Mouse (Mus musculus): ENCODE measurements around the gene Ugt1a9. TPM values are rescaled to one million over a fixed set of nuclear protein-coding genes. Genes with fewer than 3 reads are reported as not detected.
"Not testable (repeated sequence)": the region's sequence is repeated elsewhere in the genome, so short reads cannot be mapped to it uniquely, and the experiment has no call there.

Gene Ugt1a9
- polyA plus RNA-seq, 1 experiment from 2014 or later = 0.14 TPM

- no peak overlapping the region for H3K4me3 ChIP-seq
- H3K27ac ChIP-seq = no peak overlapping the region
- H3K9ac ChIP-seq = no peak overlapping the region
- H3K36me3 ChIP-seq = no peaks in the 10 kb centered on the region
- peaks cover 50% of the 10 kb centered on the region for H3K9me3 ChIP-seq (replicated peaks)
- WGBS (ENCODE audit: insufficient replicate concordance) = 47% methylated on average over 2 of the region's 2 CpGs
- no peaks in the 10 kb centered on the region for H3K27me3 ChIP-seq (replicated peaks)
- no peak overlapping the region for H3K4me2 ChIP-seq
- no peaks in the 10 kb centered on the region for H3K4me1 ChIP-seq
- no peak for ATAC-seq
Observed at GRCm38 (mm10) chr1:88217144-88217543, 146.5 kb downstream of the Ugt1a9 start.

- no peak overlapping the region for H3K9ac ChIP-seq
- no peak overlapping the region for H3K4me2 ChIP-seq
- ATAC-seq = no peak
- WGBS (ENCODE audit: insufficient replicate concordance) = 28% methylated on average over 3 of the region's 3 CpGs
- H3K27me3 ChIP-seq (replicated peaks) = no peaks in the 10 kb centered on the region
- H3K36me3 ChIP-seq = no peaks in the 10 kb centered on the region
- no peaks in the 10 kb centered on the region for H3K4me1 ChIP-seq
- H3K27ac ChIP-seq = no peak overlapping the region
- H3K4me3 ChIP-seq = no peak overlapping the region
- H3K9me3 ChIP-seq (replicated peaks) = peaks cover 46% of the 10 kb centered on the region
Observed at GRCm38 (mm10) chr1:88217576-88217975, 147.0 kb downstream of the Ugt1a9 start.

- no peak for ATAC-seq
- H3K4me1 ChIP-seq = no peaks in the 10 kb centered on the region
- H3K9me3 ChIP-seq (replicated peaks) = peaks cover 41% of the 10 kb centered on the region
- H3K36me3 ChIP-seq = no peaks in the 10 kb centered on the region
- H3K9ac ChIP-seq = no peak overlapping the region
- no peak overlapping the region for H3K4me3 ChIP-seq
- no peak overlapping the region for H3K27ac ChIP-seq
- H3K27me3 ChIP-seq (replicated peaks) = no peaks in the 10 kb centered on the region
- H3K4me2 ChIP-seq = no peak overlapping the region
- WGBS (ENCODE audit: insufficient replicate concordance) = 61% methylated on average over 9 of the region's 9 CpGs
Observed at GRCm38 (mm10) chr1:88218051-88218450, 147.5 kb downstream of the Ugt1a9 start.

- WGBS (ENCODE audit: insufficient replicate concordance) = 40% methylated on average over 4 of the region's 4 CpGs
- no peak for ATAC-seq
- Histone ChIP-seq H3K9me3 (replicated peaks) (peaks cover 36% of the 10 kb centered on the region), H3K27ac (no peak overlapping the region), H3K4me1 (no peaks in the 10 kb centered on the region), H3K9ac (no peak overlapping the region), H3K36me3 (no peaks in the 10 kb centered on the region), H3K4me2 (no peak overlapping the region), H3K4me3 (no peak overlapping the region), H3K27me3 (replicated peaks) (no peaks in the 10 kb centered on the region)
Observed at GRCm38 (mm10) chr1:88218591-88218990, 148.0 kb downstream of the Ugt1a9 start.

GRCm38 (mm10) chr1:88219054-88219453, 148.5 kb downstream of the Ugt1a9 start:
- no peak overlapping the region for H3K27ac ChIP-seq
- H3K4me3 ChIP-seq = no peak overlapping the region
- no peaks in the 10 kb centered on the region for H3K36me3 ChIP-seq
- H3K4me1 ChIP-seq = no peaks in the 10 kb centered on the region
- no peaks in the 10 kb centered on the region for H3K27me3 ChIP-seq (replicated peaks)
- peaks cover 31% of the 10 kb centered on the region for H3K9me3 ChIP-seq (replicated peaks)
- WGBS (ENCODE audit: insufficient replicate concordance) = 15% methylated on average over 1 of the region's 1 CpGs
- H3K9ac ChIP-seq = no peak overlapping the region
- H3K4me2 ChIP-seq = no peak overlapping the region
- no peak for ATAC-seq

GRCm38 (mm10) chr1:88220336-88220735, 149.7 kb downstream of the Ugt1a9 start:
- Histone ChIP-seq H3K9ac (no peak overlapping the region), H3K4me1 (no peaks in the 10 kb centered on the region), H3K4me2 (no peak overlapping the region), H3K4me3 (no peak overlapping the region), H3K27ac (no peak overlapping the region), H3K27me3 (replicated peaks) (no peaks in the 10 kb centered on the region), H3K9me3 (replicated peaks) (peaks cover 21% of the 10 kb centered on the region), H3K36me3 (no peaks in the 10 kb centered on the region)
- ATAC-seq = no peak

- WGBS (ENCODE audit: insufficient replicate concordance) = 38% methylated on average over 2 of the region's 2 CpGs
- no peak for ATAC-seq
Observed at GRCm38 (mm10) chr1:88222216-88222615, 151.6 kb downstream of the Ugt1a9 start.

GRCm38 (mm10) chr1:88223011-88223515, 152.5 kb downstream of the Ugt1a9 start:
- H3K4me3 ChIP-seq; H3K4me2 ChIP-seq; H3K4me1 ChIP-seq; H3K27ac ChIP-seq; ATAC-seq; H3K9ac ChIP-seq; H3K27me3 ChIP-seq (replicated peaks); H3K36me3 ChIP-seq: not testable (repeated sequence)
- H3K9me3 ChIP-seq (replicated peaks) = peaks cover 24% of the 10 kb centered on the region

More at GRCm38 (mm10) chr1:88222216-88222615, 151.6 kb downstream of the Ugt1a9 start:
- H3K9ac ChIP-seq = no peak overlapping the region
- no peak overlapping the region for H3K4me2 ChIP-seq
- H3K27me3 ChIP-seq (replicated peaks) = no peaks in the 10 kb centered on the region
- peaks cover 22% of the 10 kb centered on the region for H3K9me3 ChIP-seq (replicated peaks)
- no peaks in the 10 kb centered on the region for H3K36me3 ChIP-seq
- no peak overlapping the region for H3K4me3 ChIP-seq
- no peak overlapping the region for H3K27ac ChIP-seq
- H3K4me1 ChIP-seq = no peaks in the 10 kb centered on the region

- no peak overlapping the region for H3K27ac ChIP-seq
- WGBS (ENCODE audit: insufficient replicate concordance) = 28% methylated on average over 1 of the region's 1 CpGs
- H3K9me3 ChIP-seq (replicated peaks) = peaks cover 28% of the 10 kb centered on the region
- no peaks in the 10 kb centered on the region for H3K36me3 ChIP-seq
- no peak for ATAC-seq
- no peaks in the 10 kb centered on the region for H3K27me3 ChIP-seq (replicated peaks)
- no peak overlapping the region for H3K4me2 ChIP-seq
- no peak overlapping the region for H3K9ac ChIP-seq
- H3K4me1 ChIP-seq = no peaks in the 10 kb centered on the region
- H3K4me3 ChIP-seq = no peak overlapping the region
Observed at GRCm38 (mm10) chr1:88223591-88223990, 153.0 kb downstream of the Ugt1a9 start.

- Histone ChIP-seq H3K4me1 (no peaks in the 10 kb centered on the region), H3K9ac (no peak overlapping the region), H3K9me3 (replicated peaks) (peaks cover 32% of the 10 kb centered on the region), H3K27me3 (replicated peaks) (no peaks in the 10 kb centered on the region), H3K36me3 (no peaks in the 10 kb centered on the region), H3K4me2 (no peak overlapping the region), H3K4me3 (no peak overlapping the region), H3K27ac (no peak overlapping the region)
- WGBS (ENCODE audit: insufficient replicate concordance) = 48% methylated on average over 2 of the region's 2 CpGs
- ATAC-seq = no peak
Observed at GRCm38 (mm10) chr1:88224029-88224776, 153.6 kb downstream of the Ugt1a9 start.

GRCm38 (mm10) chr1:88225301-88225700, 154.7 kb downstream of the Ugt1a9 start:
- not testable (repeated sequence) for H3K4me3 ChIP-seq; H3K27me3 ChIP-seq (replicated peaks); H3K27ac ChIP-seq; ATAC-seq; H3K9ac ChIP-seq; H3K4me2 ChIP-seq; H3K4me1 ChIP-seq; H3K36me3 ChIP-seq
- 21% methylated on average over 2 of the region's 2 CpGs for WGBS (ENCODE audit: insufficient replicate concordance)
- H3K9me3 ChIP-seq (replicated peaks) = peaks cover 42% of the 10 kb centered on the region

GRCm38 (mm10) chr1:88225741-88226140, 155.1 kb downstream of the Ugt1a9 start:
- ATAC-seq = no peak
- no peak overlapping the region for H3K4me2 ChIP-seq
- H3K9ac ChIP-seq = no peak overlapping the region
- H3K9me3 ChIP-seq (replicated peaks) = peaks cover 47% of the 10 kb centered on the region
- no peaks in the 10 kb centered on the region for H3K27me3 ChIP-seq (replicated peaks)
- no peak overlapping the region for H3K27ac ChIP-seq
- no peaks in the 10 kb centered on the region for H3K4me1 ChIP-seq
- no peak overlapping the region for H3K4me3 ChIP-seq
- H3K36me3 ChIP-seq = no peaks in the 10 kb centered on the region

Measured in liver, embryonic 12.5 days (tissue).